Comparison of ENCODE assay signal across 8 mouse cellular contexts in genomic region chr11:78037831-78038752, GRCm38 (mm10). TPM values are rescaled to one million over a fixed set of nuclear protein-coding genes. Genes with fewer than 3 reads are reported as not detected.
A peak's percentile ranks its signal among the peaks of the same experiment; 100 is the strongest.
DNase-seq lines count a peak whose midpoint lies in the region; ATAC-seq and TF ChIP-seq lines count a peak whose summit lies in the region.

TSS of gene Flot2 (plus strand) at chr11:78037931.

- H3K9me3 ChIP-seq in intestine, embryonic 15.5 days, result no peaks in the 10 kb centered on the region
- H3K9me3 ChIP-seq in limb, embryonic 14.5 days (ENCODE audit: control insufficient read depth, low read length), result no peaks in the 10 kb centered on the region
- H3K9me3 ChIP-seq in midbrain, embryonic 14.5 days (ENCODE audit: control insufficient read depth, low read length), result no peaks in the 10 kb centered on the region

- peak within 1 kb of the TSS; percentile 78 for H3K9ac ChIP-seq in intestine, embryonic 15.5 days
- peak within 1 kb of the TSS; percentile 85 for H3K9ac ChIP-seq in limb, embryonic 14.5 days (ENCODE audit: low read depth, low read length, severe bottlenecking)
- H3K9ac ChIP-seq in midbrain, embryonic 14.5 days (replicated peaks; ENCODE audit: low read length), result peak within 1 kb of the TSS; percentile 94

- H3K4me1 ChIP-seq in intestine, embryonic 15.5 days (replicated peaks), result peaks cover 16% of the 10 kb centered on the region
- peaks cover 14% of the 10 kb centered on the region for H3K4me1 ChIP-seq in limb, embryonic 14.5 days (ENCODE audit: control insufficient read depth, insufficient read depth, low read length)
- H3K4me1 ChIP-seq in midbrain, embryonic 14.5 days (ENCODE audit: control insufficient read depth, insufficient read depth, low read length), result peaks cover 19% of the 10 kb centered on the region

- 3% methylated on average over 55 of the region's 55 CpGs for WGBS in intestine, embryonic 15.5 days
- 1% methylated on average over 36 of the region's 55 CpGs for WGBS in limb, embryonic 14.5 days
- 2% methylated on average over 52 of the region's 55 CpGs for WGBS in midbrain, embryonic 14.5 days

- peak within 1 kb of the TSS; percentile 74 for H3K27ac ChIP-seq in intestine, embryonic 15.5 days
- peak within 1 kb of the TSS; percentile 75; the same call in 1 of the 2 replicates for H3K27ac ChIP-seq in limb, embryonic 14.5 days (replicated peaks; ENCODE audit: low read depth, low read length)
- H3K27ac ChIP-seq in midbrain, embryonic 14.5 days (replicated peaks; ENCODE audit: low read depth, low read length), result peak within 1 kb of the TSS; percentile 86

- TF ChIP-seq POLR2A in limb, embryonic 14.5 days (IDR thresholded peaks at IDR 0.05; ENCODE audit: borderline replicate concordance, extremely low read depth, insufficient read depth, insufficient read length), result no peak

- no peak for DNase-seq in layer of hippocampus, adult 8-10 months (ENCODE audit: low spot score in 2 of 2)
- DNase-seq in layer of hippocampus, adult 9-10 months (ENCODE audit: low spot score), result no peak
- DNase-seq in embryo, embryonic 10 days (ENCODE audit: low spot score), result peak; percentile 79
- no peak for DNase-seq in gonadal fat pad, adult 2 months (ENCODE audit: low read depth)
- DNase-seq in limb, embryonic 14.5 days (ENCODE audit: low spot score), result peak; percentile 52
- peak; percentile 87 for DNase-seq in midbrain, embryonic 14.5 days
- peak; percentile 46 to 53 for DNase-seq in spleen, postnatal 36 days (ENCODE audit: low spot score in 2 of 2)

- H3K36me3 ChIP-seq in intestine, embryonic 15.5 days, result 0 out of 2 replicates have a peak, but pooled peaks cover 3% of the 10 kb centered on the region
- peaks cover 15% of the 10 kb centered on the region for H3K36me3 ChIP-seq in limb, embryonic 14.5 days (ENCODE audit: control insufficient read depth, insufficient read depth, low read length)
- H3K36me3 ChIP-seq in midbrain, embryonic 14.5 days (ENCODE audit: control insufficient read depth, insufficient read depth, low read length), result 0 out of 2 replicates have a peak, but pooled peaks cover 12% of the 10 kb centered on the region

- peak; percentile 93 for ATAC-seq in intestine, embryonic 15.5 days
- ATAC-seq in limb, embryonic 14.5 days (ENCODE audit: low FRiP score, low read depth), result peak; percentile 84
- ATAC-seq in midbrain, embryonic 14.5 days (ENCODE audit: low FRiP score, low TSS enrichment), result peak; percentile 88

- H3K4me3 ChIP-seq in intestine, embryonic 15.5 days (replicated peaks), result peak within 1 kb of the TSS; percentile 75
- H3K4me3 ChIP-seq in limb, embryonic 14.5 days (replicated peaks; ENCODE audit: low read length), result peak within 1 kb of the TSS; percentile 87
- peak within 1 kb of the TSS; percentile 88 for H3K4me3 ChIP-seq in midbrain, embryonic 14.5 days (replicated peaks; ENCODE audit: low read depth, low read length)

- H3K4me2 ChIP-seq in intestine, embryonic 15.5 days (replicated peaks), result peak within 1 kb of the TSS; percentile 81
- peak within 1 kb of the TSS; percentile 84 for H3K4me2 ChIP-seq in limb, embryonic 14.5 days (replicated peaks; ENCODE audit: low read depth, low read length, severe bottlenecking)
- H3K4me2 ChIP-seq in midbrain, embryonic 14.5 days (ENCODE audit: low read length), result peak within 1 kb of the TSS; percentile 82

- H3K27me3 ChIP-seq in intestine, embryonic 15.5 days (replicated peaks), result no peaks in the 10 kb centered on the region
- H3K27me3 ChIP-seq in limb, embryonic 14.5 days (ENCODE audit: control insufficient read depth, insufficient read depth, low read length), result no peaks in the 10 kb centered on the region
- H3K27me3 ChIP-seq in midbrain, embryonic 14.5 days (ENCODE audit: control insufficient read depth, insufficient read depth, low read length), result no peaks in the 10 kb centered on the region

RNA-seq across cellular contexts. Expression of gene Flot2, which starts in this region (rescaled TPM):
- 10 to 100 TPM; 75.9 to 79.8 (median 76.1) TPM for total RNA-seq in layer of hippocampus, adult 8-10 months (2022)
- polyA plus RNA-seq in gonadal fat pad, adult 2 months (2012; rRNA removed), result 97.0 and 123 TPM in 2 replicates
- 44.0 and 44.2 TPM in 2 replicates for polyA plus RNA-seq in intestine, embryonic 15.5 days (2015; fragmentation: Nextera tagmentation; extraction: Ambion mirVana)
- 68.5 and 81.2 TPM in 2 replicates for polyA plus RNA-seq in limb, embryonic 14.5 days (2012; rRNA removed)
- polyA plus RNA-seq in limb, embryonic 14.5 days (2014; fragmentation: Nextera tagmentation; extraction: Ambion mirVana), result 49.1 and 53.8 TPM in 2 replicates
- polyA plus RNA-seq in midbrain, embryonic 14.5 days (2014; fragmentation: Nextera tagmentation; extraction: Ambion mirVana), result 57.4 and 64.8 TPM in 2 replicates

Comparison
In these comparisons a context has a peak if more than half of its experiments do, and no peak if none do; other contexts are left out.
1. DNase-seq: peak in embryo, embryonic 10 days (single experiment), limb, embryonic 14.5 days (single experiment), midbrain, embryonic 14.5 days (single experiment) and spleen, postnatal 36 days (2 of 2); none in layer of hippocampus, adult 8-10 months (0 of 2), layer of hippocampus, adult 9-10 months (single experiment) and gonadal fat pad, adult 2 months (single experiment).
2. Peak in every context shown above with its lines, with median percentiles within 50 percentile points of each other: ATAC-seq, H3K27ac ChIP-seq, H3K4me2 ChIP-seq, H3K4me3 ChIP-seq and H3K9ac ChIP-seq.